Mouse (Mus musculus): Measurements from ENCODE around the gene Crebrf.

GRCm38 (mm10) chr17:26817776-26818175 is 102.3 kb downstream of the Crebrf start:
- TF ChIP-seq CTCF (IDR thresholded peaks at IDR 0.05; ENCODE audit: control insufficient read depth, insufficient read depth, insufficient read length) = no peak
- TF ChIP-seq MYOG (IDR thresholded peaks at IDR 0.05; ENCODE audit: control insufficient read depth, extremely low read depth, insufficient read length) = no peak
- TF ChIP-seq MAX (IDR thresholded peaks at IDR 0.05) = no peak
- no peak for TF ChIP-seq CEBPB (IDR thresholded peaks at IDR 0.05; ENCODE audit: low read depth)
